Mouse (Mus musculus): ENCODE measurements around the gene Cmas. TPM values are rescaled to one million over a fixed set of nuclear protein-coding genes. Genes with fewer than 3 reads are reported as not detected.

The Cmas gene
- polyA plus RNA-seq, 1 experiment, result 39.5 TPM

GRCm38 (mm10) chr6:142810239-142810638, 53.8 kb downstream of the Cmas start:
- TF ChIP-seq CTCF (IDR thresholded peaks at IDR 0.05; ENCODE audit: extremely low read depth, insufficient read length, insufficient replicate concordance, low read depth, low read length), result no peak
- no peak for TF ChIP-seq POLR2A (IDR thresholded peaks at IDR 0.05; ENCODE audit: low read depth, low read length)
- Histone ChIP-seq H3K4me3 (ENCODE audit: low read depth, low read length) (no peak overlapping the region), H3K27ac (ENCODE audit: insufficient read depth, low read depth, low read length) (no peak overlapping the region), H3K4me1 (ENCODE audit: control insufficient read depth, insufficient read depth, insufficient read length, low read length) (peaks cover 8% of the 10 kb centered on the region; the same call in 1 of the 2 replicates), H3K27me3 (ENCODE audit: control insufficient read depth, insufficient read depth, low read length) (no peaks in the 10 kb centered on the region), H3K36me3 (ENCODE audit: control insufficient read depth, insufficient read depth, low read length) (no peaks in the 10 kb centered on the region)
- 76% methylated on average over 6 of the region's 6 CpGs for WGBS

DNA sequence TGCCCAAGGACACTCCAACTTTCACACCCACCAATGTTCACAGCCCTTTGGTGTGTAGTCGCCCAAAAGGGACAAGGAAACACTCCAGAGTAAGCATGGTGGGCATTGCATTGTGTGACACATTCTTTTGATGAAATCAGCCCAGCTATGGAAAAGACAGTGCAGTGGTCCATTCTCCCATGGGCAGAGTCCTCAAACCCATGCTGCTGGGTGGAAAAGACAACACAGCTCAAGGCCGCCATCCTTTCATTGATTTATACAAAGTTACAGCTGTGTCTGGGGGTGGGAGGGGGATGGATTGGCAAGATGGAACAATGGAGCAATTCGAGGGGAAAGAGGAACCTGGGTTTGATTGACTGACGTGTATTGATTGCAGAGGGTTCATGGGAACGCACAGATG, 56.5 kb downstream of the Cmas start:
- no peak for TF ChIP-seq CTCF (IDR thresholded peaks at IDR 0.05; ENCODE audit: extremely low read depth, insufficient read length, insufficient replicate concordance, low read depth, low read length)
- no peak for TF ChIP-seq POLR2A (IDR thresholded peaks at IDR 0.05; ENCODE audit: low read depth, low read length)
- no peak overlapping the region for H3K27ac ChIP-seq (ENCODE audit: insufficient read depth, low read depth, low read length)
- 86% methylated on average over 5 of the region's 5 CpGs for WGBS

GRCm38 (mm10) chr6:142814011-142814410, 57.5 kb downstream of the Cmas start:
- no peaks in the 10 kb centered on the region for H3K27me3 ChIP-seq (ENCODE audit: control insufficient read depth, insufficient read depth, low read length)
- WGBS, result 20% methylated on average over 10 of the region's 10 CpGs
- H3K36me3 ChIP-seq (ENCODE audit: control insufficient read depth, insufficient read depth, low read length), result no peaks in the 10 kb centered on the region
- peaks cover 2% of the 10 kb centered on the region; the same call in 1 of the 2 replicates for H3K4me1 ChIP-seq (ENCODE audit: control insufficient read depth, insufficient read depth, insufficient read length, low read length)
- peak overlapping the region; percentile 72; the same call in 1 of the 2 replicates for H3K27ac ChIP-seq (ENCODE audit: insufficient read depth, low read depth, low read length)
- H3K4me3 ChIP-seq (ENCODE audit: low read depth, low read length), result peak overlapping the region; percentile 33; the same call in 1 of the 2 replicates
- TF ChIP-seq CTCF (IDR thresholded peaks at IDR 0.05; ENCODE audit: extremely low read depth, insufficient read length, insufficient replicate concordance, low read depth, low read length) (no peak), POLR2A (IDR thresholded peaks at IDR 0.05; ENCODE audit: low read depth, low read length) (no peak)

More for the DNA sequence above, 56.5 kb downstream of the Cmas start:
- Histone ChIP-seq H3K36me3 (ENCODE audit: control insufficient read depth, insufficient read depth, low read length) (no peaks in the 10 kb centered on the region), H3K27me3 (ENCODE audit: control insufficient read depth, insufficient read depth, low read length) (no peaks in the 10 kb centered on the region), H3K4me3 (ENCODE audit: low read depth, low read length) (no peak overlapping the region), H3K4me1 (ENCODE audit: control insufficient read depth, insufficient read depth, insufficient read length, low read length) (peaks cover 2% of the 10 kb centered on the region; the same call in 1 of the 2 replicates)

- no peak overlapping the region; the same call in 1 of the 2 replicates for H3K27ac ChIP-seq (ENCODE audit: insufficient read depth, low read depth, low read length)
- no peaks in the 10 kb centered on the region for H3K27me3 ChIP-seq (ENCODE audit: control insufficient read depth, insufficient read depth, low read length)
- TF ChIP-seq CTCF (IDR thresholded peaks at IDR 0.05; ENCODE audit: extremely low read depth, insufficient read length, insufficient replicate concordance, low read depth, low read length), result peak; percentile 47; the same call in 1 of the 2 replicates
- TF ChIP-seq POLR2A (IDR thresholded peaks at IDR 0.05; ENCODE audit: low read depth, low read length), result no peak
- H3K4me3 ChIP-seq (ENCODE audit: low read depth, low read length), result peak overlapping the region; percentile 45
- no peaks in the 10 kb centered on the region for H3K36me3 ChIP-seq (ENCODE audit: control insufficient read depth, insufficient read depth, low read length)
- 2% methylated on average over 15 of the region's 15 CpGs for WGBS
- no peaks in the 10 kb centered on the region; the same call in 1 of the 2 replicates for H3K4me1 ChIP-seq (ENCODE audit: control insufficient read depth, insufficient read depth, insufficient read length, low read length)
Observed at GRCm38 (mm10) chr6:142814495-142814921, 58.0 kb downstream of the Cmas start.

GRCm38 (mm10) chr6:142815513-142815912, 59.0 kb downstream of the Cmas start:
- H3K36me3 ChIP-seq (ENCODE audit: control insufficient read depth, insufficient read depth, low read length), result no peaks in the 10 kb centered on the region
- 68% methylated on average over 3 of the region's 3 CpGs for WGBS
- no peaks in the 10 kb centered on the region for H3K27me3 ChIP-seq (ENCODE audit: control insufficient read depth, insufficient read depth, low read length)
- H3K27ac ChIP-seq (ENCODE audit: insufficient read depth, low read depth, low read length), result no peak overlapping the region
- TF ChIP-seq CTCF (IDR thresholded peaks at IDR 0.05; ENCODE audit: extremely low read depth, insufficient read length, insufficient replicate concordance, low read depth, low read length) (no peak), POLR2A (IDR thresholded peaks at IDR 0.05; ENCODE audit: low read depth, low read length) (no peak)
- no peak overlapping the region for H3K4me3 ChIP-seq (ENCODE audit: low read depth, low read length)
- H3K4me1 ChIP-seq (ENCODE audit: control insufficient read depth, insufficient read depth, insufficient read length, low read length), result no peaks in the 10 kb centered on the region; the same call in 1 of the 2 replicates

DNA sequence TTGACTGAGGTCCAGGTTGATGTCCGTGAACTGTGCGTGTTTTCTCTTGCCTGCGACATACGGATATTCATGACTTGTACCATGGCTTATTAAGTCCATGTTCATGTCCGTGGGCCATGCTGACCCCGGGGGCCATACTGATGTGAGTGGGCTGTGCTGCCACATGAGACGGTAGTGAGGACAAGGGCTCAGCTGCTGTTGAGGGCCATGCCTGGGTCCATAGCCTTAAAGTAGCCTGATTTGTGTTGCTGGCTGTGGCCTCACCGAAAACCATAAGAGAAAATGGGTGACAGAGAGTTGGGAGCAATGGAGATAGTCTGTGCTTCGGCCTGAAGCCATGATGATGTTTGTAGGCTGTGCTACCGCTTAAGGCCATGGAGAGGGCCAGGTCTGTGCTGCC, 61.8 kb downstream of the Cmas start:
- Histone ChIP-seq H3K27ac (ENCODE audit: insufficient read depth, low read depth, low read length) (no peak overlapping the region), H3K36me3 (ENCODE audit: control insufficient read depth, insufficient read depth, low read length) (no peaks in the 10 kb centered on the region), H3K27me3 (ENCODE audit: control insufficient read depth, insufficient read depth, low read length) (no peaks in the 10 kb centered on the region), H3K4me3 (ENCODE audit: low read depth, low read length) (no peak overlapping the region), H3K4me1 (ENCODE audit: control insufficient read depth, insufficient read depth, insufficient read length, low read length) (no peaks in the 10 kb centered on the region; the same call in 1 of the 2 replicates)
- TF ChIP-seq CTCF (IDR thresholded peaks at IDR 0.05; ENCODE audit: extremely low read depth, insufficient read length, insufficient replicate concordance, low read depth, low read length), result no peak
- no peak for TF ChIP-seq POLR2A (IDR thresholded peaks at IDR 0.05; ENCODE audit: low read depth, low read length)
- 93% methylated on average over 10 of the region's 10 CpGs for WGBS

GRCm38 (mm10) chr6:142823008-142823787, 66.7 kb downstream of the Cmas start:
- Histone ChIP-seq H3K27ac (ENCODE audit: insufficient read depth, low read depth, low read length) (no peak overlapping the region), H3K4me3 (ENCODE audit: low read depth, low read length) (no peak overlapping the region), H3K27me3 (ENCODE audit: control insufficient read depth, insufficient read depth, low read length) (no peaks in the 10 kb centered on the region; the same call in 1 of the 2 replicates), H3K36me3 (ENCODE audit: control insufficient read depth, insufficient read depth, low read length) (no peaks in the 10 kb centered on the region), H3K4me1 (ENCODE audit: control insufficient read depth, insufficient read depth, insufficient read length, low read length) (no peaks in the 10 kb centered on the region)
- no peak for TF ChIP-seq CTCF (IDR thresholded peaks at IDR 0.05; ENCODE audit: extremely low read depth, insufficient read length, insufficient replicate concordance, low read depth, low read length)
- TF ChIP-seq POLR2A (IDR thresholded peaks at IDR 0.05; ENCODE audit: low read depth, low read length), result no peak
- 48% methylated on average over 5 of the region's 5 CpGs for WGBS

Other genes with a start within 250 kb of the Cmas start
- 10.4 and 15.4 TPM in 2 replicates for gene Ldhb, start 248.7 kb upstream of the Cmas start, polyA plus RNA-seq (2012; rRNA removed)
- 5.5 and 6.4 TPM in 2 replicates for gene Kcnj8, start 185.1 kb upstream of the Cmas start, polyA plus RNA-seq (2012; rRNA removed)
- gene Abcc9, start 54.4 kb upstream of the Cmas start, polyA plus RNA-seq (2012; rRNA removed), result 1.6 and 1.9 TPM in 2 replicates
- 0.20 and 68.1 TPM in 2 replicates for gene Sult6b2, start 47.8 kb downstream of the Cmas start, polyA plus RNA-seq (2012; rRNA removed)
- 0.05 and 0.19 TPM in 2 replicates for gene St8sia1, start 207.8 kb downstream of the Cmas start, polyA plus RNA-seq (2012; rRNA removed)

Data from small intestine, adult 2 months (tissue).